Mouse (Mus musculus): ENCODE data around the gene Bcl6. TPM values are rescaled to one million over a fixed set of nuclear protein-coding genes. Genes with fewer than 3 reads are reported as not detected.

The Bcl6 gene
- polyA plus RNA-seq, 2 experiments: 0.19 to 0.63 TPM

- WGBS (ENCODE audit: insufficient replicate concordance): 63% methylated on average over 2 of the region's 2 CpGs
- Histone ChIP-seq H3K36me3 (replicated peaks; ENCODE audit: control insufficient read depth, insufficient read depth, low read depth) (no peaks in the 10 kb centered on the region), H3K4me3 (ENCODE audit: insufficient read depth in 1 of 2, low read depth in 2 of 2, low read length in 2 of 2) (no peak overlapping the region), H3K4me1 (replicated peaks; ENCODE audit: control insufficient read depth in 2 of 2, insufficient read depth in 2 of 2, low read length in 1 of 2) (peaks cover 0 to 5% of the 10 kb centered on the region in 2 experiments; a peak in 1 of 4 replicates), H3K27me3 (ENCODE audit: control insufficient read depth, insufficient read depth, low read length) (no peaks in the 10 kb centered on the region), H3K9me3 (ENCODE audit: control insufficient read depth, low read length) (no peaks in the 10 kb centered on the region), H3K9ac (replicated peaks) (no peak overlapping the region), H3K4me2 (ENCODE audit: low read depth) (no peak overlapping the region), H3K27ac (no peak overlapping the region)
- TF ChIP-seq CTCF (IDR thresholded peaks at IDR 0.05; ENCODE audit: low read depth) (no peak), EP300 (IDR thresholded peaks at IDR 0.05; ENCODE audit: low read depth) (no peak)
- DNase-seq (ENCODE audit: low read depth in 3 of 3, low spot score in 3 of 3) (no peak), ATAC-seq (ENCODE audit: insufficient read depth) (no peak)
Measured at GRCm38 (mm10) chr16:24029965-24030672, 41.5 kb upstream of the Bcl6 start.

GRCm38 (mm10) chr16:24025442-24025841 lies 36.8 kb upstream of the Bcl6 start:
- DNase-seq (ENCODE audit: low read depth in 3 of 3, low spot score in 3 of 3) (no peak), ATAC-seq (ENCODE audit: insufficient read depth) (peak; percentile 76)
- Histone ChIP-seq H3K4me1 (replicated peaks; ENCODE audit: control insufficient read depth in 2 of 2, insufficient read depth in 2 of 2, low read length in 1 of 2) (no peaks in the 10 kb centered on the region), H3K9me3 (ENCODE audit: control insufficient read depth, low read length) (no peaks in the 10 kb centered on the region), H3K27me3 (ENCODE audit: control insufficient read depth, insufficient read depth, low read length) (no peaks in the 10 kb centered on the region), H3K4me3 (ENCODE audit: insufficient read depth in 1 of 2, low read depth in 2 of 2, low read length in 2 of 2) (no peak overlapping the region), H3K9ac (replicated peaks) (no peak overlapping the region), H3K36me3 (replicated peaks; ENCODE audit: control insufficient read depth, insufficient read depth, low read depth) (no peaks in the 10 kb centered on the region), H3K4me2 (ENCODE audit: low read depth) (no peak overlapping the region), H3K27ac (no peak overlapping the region)
- TF ChIP-seq CTCF (IDR thresholded peaks at IDR 0.05; ENCODE audit: low read depth) (no peak), EP300 (IDR thresholded peaks at IDR 0.05; ENCODE audit: low read depth) (no peak)
- WGBS (ENCODE audit: insufficient replicate concordance): 33% methylated on average over 7 of the region's 7 CpGs

GRCm38 (mm10) chr16:24022605-24023004 lies 34.0 kb upstream of the Bcl6 start:
- 61% methylated on average over 4 of the region's 4 CpGs for WGBS (ENCODE audit: insufficient replicate concordance)
- ATAC-seq (ENCODE audit: insufficient read depth): no peak
- no peaks in the 10 kb centered on the region for H3K4me1 ChIP-seq (replicated peaks; ENCODE audit: control insufficient read depth in 2 of 2, insufficient read depth in 2 of 2, low read length in 1 of 2)
- no peaks in the 10 kb centered on the region for H3K27me3 ChIP-seq (ENCODE audit: control insufficient read depth, insufficient read depth, low read length)
- H3K9me3 ChIP-seq (ENCODE audit: control insufficient read depth, low read length): no peaks in the 10 kb centered on the region
- no peak overlapping the region for H3K4me2 ChIP-seq (ENCODE audit: low read depth)
- no peak overlapping the region for H3K9ac ChIP-seq (replicated peaks)
- no peak overlapping the region for H3K4me3 ChIP-seq (ENCODE audit: insufficient read depth in 1 of 2, low read depth in 2 of 2, low read length in 2 of 2)
- DNase-seq (ENCODE audit: low read depth in 3 of 3, low spot score in 3 of 3): no peak
- no peaks in the 10 kb centered on the region for H3K36me3 ChIP-seq (replicated peaks; ENCODE audit: control insufficient read depth, insufficient read depth, low read depth)
- no peak overlapping the region for H3K27ac ChIP-seq
- TF ChIP-seq EP300 (IDR thresholded peaks at IDR 0.05; ENCODE audit: low read depth) (no peak), CTCF (IDR thresholded peaks at IDR 0.05; ENCODE audit: low read depth) (no peak)

- Histone ChIP-seq H3K9me3 (ENCODE audit: control insufficient read depth, low read length) (no peaks in the 10 kb centered on the region), H3K4me1 (replicated peaks; ENCODE audit: control insufficient read depth in 2 of 2, insufficient read depth in 2 of 2, low read length in 1 of 2) (no peaks in the 10 kb centered on the region), H3K4me2 (ENCODE audit: low read depth) (no peak overlapping the region), H3K9ac (replicated peaks) (no peak overlapping the region), H3K4me3 (ENCODE audit: insufficient read depth in 1 of 2, low read depth in 2 of 2, low read length in 2 of 2) (no peak overlapping the region), H3K27ac (no peak overlapping the region), H3K27me3 (ENCODE audit: control insufficient read depth, insufficient read depth, low read length) (no peaks in the 10 kb centered on the region), H3K36me3 (replicated peaks; ENCODE audit: control insufficient read depth, insufficient read depth, low read depth) (no peaks in the 10 kb centered on the region)
- ATAC-seq (ENCODE audit: insufficient read depth) (no peak), DNase-seq (ENCODE audit: low read depth in 3 of 3, low spot score in 3 of 3) (no peak)
- 40% methylated on average over 1 of the region's 1 CpGs for WGBS (ENCODE audit: insufficient replicate concordance)
- TF ChIP-seq CTCF (IDR thresholded peaks at IDR 0.05; ENCODE audit: low read depth) (no peak), EP300 (IDR thresholded peaks at IDR 0.05; ENCODE audit: low read depth) (no peak)
Measured at GRCm38 (mm10) chr16:24021722-24022121, 33.1 kb upstream of the Bcl6 start.

- H3K4me3 ChIP-seq (ENCODE audit: insufficient read depth in 1 of 2, low read depth in 2 of 2, low read length in 2 of 2): no peak overlapping the region
- no peaks in the 10 kb centered on the region for H3K4me1 ChIP-seq (replicated peaks; ENCODE audit: control insufficient read depth in 2 of 2, insufficient read depth in 2 of 2, low read length in 1 of 2)
- ATAC-seq (ENCODE audit: insufficient read depth): no peak
- H3K9ac ChIP-seq (replicated peaks): no peak overlapping the region
- H3K9me3 ChIP-seq (ENCODE audit: control insufficient read depth, low read length): no peaks in the 10 kb centered on the region
- H3K36me3 ChIP-seq (replicated peaks; ENCODE audit: control insufficient read depth, insufficient read depth, low read depth): no peaks in the 10 kb centered on the region
- H3K27me3 ChIP-seq (ENCODE audit: control insufficient read depth, insufficient read depth, low read length): no peaks in the 10 kb centered on the region
- DNase-seq (ENCODE audit: low read depth in 3 of 3, low spot score in 3 of 3): no peak
- H3K27ac ChIP-seq: no peak overlapping the region
- WGBS (ENCODE audit: insufficient replicate concordance): 32% methylated on average over 5 of the region's 5 CpGs
- no peak overlapping the region for H3K4me2 ChIP-seq (ENCODE audit: low read depth)
- TF ChIP-seq CTCF (IDR thresholded peaks at IDR 0.05; ENCODE audit: low read depth) (no peak), EP300 (IDR thresholded peaks at IDR 0.05; ENCODE audit: low read depth) (no peak)
Measured at GRCm38 (mm10) chr16:24016742-24017141, 28.1 kb upstream of the Bcl6 start.

All from liver, embryonic 14.5 days (tissue).